Mouse (Mus musculus): ENCODE measurements around the gene Unc13b. TPM values are rescaled to one million over a fixed set of nuclear protein-coding genes. Genes with fewer than 3 reads are reported as not detected.

The Unc13b gene
- polyA plus RNA-seq, 1 experiment from 2014 or later: 3.0 TPM

DNA sequence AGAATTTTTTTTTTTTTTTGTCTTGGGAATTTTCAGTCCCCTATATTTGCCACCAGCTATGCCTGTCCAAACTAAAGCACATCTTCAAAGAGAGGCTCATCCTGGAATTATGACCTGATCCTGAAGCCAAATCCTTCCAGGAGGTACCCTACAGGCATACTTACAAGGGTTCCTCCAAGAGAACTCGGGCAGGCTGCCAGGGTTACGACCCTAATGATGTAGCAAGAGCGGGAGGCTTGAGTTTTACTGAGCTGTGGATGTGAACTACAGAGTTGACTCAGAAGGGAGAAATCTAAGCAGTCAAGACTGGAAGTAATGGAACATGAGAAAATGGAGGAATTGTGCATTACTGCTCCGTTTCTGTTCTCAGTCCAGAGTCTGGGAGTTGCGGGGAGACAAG, 201.3 kb downstream of the Unc13b start:
- Histone ChIP-seq H3K9ac (replicated peaks; ENCODE audit: low read depth) (no peak overlapping the region), H3K9me3 (ENCODE audit: low read length) (no peaks in the 10 kb centered on the region), H3K4me3 (ENCODE audit: low read depth, low read length) (no peak overlapping the region), H3K27me3 (replicated peaks; ENCODE audit: insufficient read depth, low read length) (no peaks in the 10 kb centered on the region), H3K27ac (ENCODE audit: low read length) (no peak overlapping the region), H3K4me1 (ENCODE audit: insufficient read depth, low read depth, low read length) (no peaks in the 10 kb centered on the region), H3K36me3 (ENCODE audit: insufficient read depth, low read length) (no peaks in the 10 kb centered on the region), H3K4me2 (replicated peaks; ENCODE audit: low read depth, low read length) (no peak overlapping the region)
- no peak for ATAC-seq
- WGBS: 42% methylated on average over 5 of the region's 5 CpGs
- TF ChIP-seq CTCF (IDR thresholded peaks at IDR 0.05) (no peak), EP300 (IDR thresholded peaks at IDR 0.05) (no peak)
- DNase-seq (ENCODE audit: low spot score): no peak

DNA sequence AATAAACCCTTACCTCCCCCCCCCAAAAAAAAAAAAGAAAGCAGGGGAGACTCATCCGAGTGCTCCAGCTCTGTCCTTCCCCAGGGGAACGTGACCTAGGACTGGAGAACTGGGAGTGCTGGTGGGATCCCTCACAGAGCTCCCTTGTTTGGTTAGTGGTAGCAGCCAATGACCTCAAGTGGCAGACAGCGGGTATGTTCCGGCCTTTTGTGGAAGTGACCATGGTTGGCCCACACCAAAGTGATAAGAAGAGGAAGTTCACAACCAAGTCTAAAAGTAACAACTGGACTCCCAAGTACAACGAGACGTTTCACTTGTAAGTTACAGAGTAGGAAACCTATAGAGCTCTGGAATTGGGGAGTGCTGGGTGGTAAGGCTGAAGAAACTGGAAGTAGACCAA, 204.1 kb downstream of the Unc13b start:
- ATAC-seq (no peak), DNase-seq (ENCODE audit: low spot score) (peak; percentile 18)
- Histone ChIP-seq H3K27me3 (replicated peaks; ENCODE audit: insufficient read depth, low read length) (no peaks in the 10 kb centered on the region), H3K27ac (ENCODE audit: low read length) (no peak overlapping the region), H3K9ac (replicated peaks; ENCODE audit: low read depth) (no peak overlapping the region), H3K4me2 (replicated peaks; ENCODE audit: low read depth, low read length) (no peak overlapping the region), H3K4me3 (ENCODE audit: low read depth, low read length) (no peak overlapping the region), H3K4me1 (ENCODE audit: insufficient read depth, low read depth, low read length) (no peaks in the 10 kb centered on the region), H3K36me3 (ENCODE audit: insufficient read depth, low read length) (no peaks in the 10 kb centered on the region), H3K9me3 (ENCODE audit: low read length) (no peaks in the 10 kb centered on the region)
- WGBS: 76% methylated on average over 6 of the region's 6 CpGs
- TF ChIP-seq CTCF (IDR thresholded peaks at IDR 0.05): no peak
- no peak for TF ChIP-seq EP300 (IDR thresholded peaks at IDR 0.05)

DNA sequence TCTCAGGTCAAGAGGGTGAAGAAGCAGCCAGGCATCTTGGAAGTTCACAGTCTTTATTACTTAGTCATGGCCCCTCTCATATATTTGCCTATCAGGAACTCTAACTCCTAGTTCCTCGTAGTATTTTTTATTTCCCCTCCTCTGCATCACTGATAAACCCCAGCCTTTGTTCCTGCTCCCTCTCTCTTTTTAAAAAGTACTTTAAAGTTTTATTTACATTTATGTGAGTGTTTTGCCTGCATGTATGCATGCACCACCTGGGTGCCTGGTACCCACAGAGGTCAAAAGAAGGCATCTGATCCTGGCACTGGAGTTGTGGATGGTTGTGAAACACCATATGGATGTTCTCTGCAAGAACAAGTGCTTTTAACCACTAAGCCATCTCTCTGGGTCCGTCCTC, 207.4 kb downstream of the Unc13b start:
- no peak overlapping the region for H3K27ac ChIP-seq (ENCODE audit: low read length)
- no peaks in the 10 kb centered on the region for H3K27me3 ChIP-seq (replicated peaks; ENCODE audit: insufficient read depth, low read length)
- no peaks in the 10 kb centered on the region for H3K9me3 ChIP-seq (ENCODE audit: low read length)
- DNase-seq (ENCODE audit: low spot score) (no peak), ATAC-seq (no peak)
- WGBS: 40% methylated on average over 2 of the region's 2 CpGs
- no peak overlapping the region for H3K9ac ChIP-seq (replicated peaks; ENCODE audit: low read depth)
- H3K36me3 ChIP-seq (ENCODE audit: insufficient read depth, low read length): no peaks in the 10 kb centered on the region
- no peak for TF ChIP-seq EP300 (IDR thresholded peaks at IDR 0.05)
- no peak for TF ChIP-seq CTCF (IDR thresholded peaks at IDR 0.05)
- H3K4me2 ChIP-seq (replicated peaks; ENCODE audit: low read depth, low read length): no peak overlapping the region
- no peaks in the 10 kb centered on the region for H3K4me1 ChIP-seq (ENCODE audit: insufficient read depth, low read depth, low read length)
- no peak overlapping the region for H3K4me3 ChIP-seq (ENCODE audit: low read depth, low read length)

DNA sequence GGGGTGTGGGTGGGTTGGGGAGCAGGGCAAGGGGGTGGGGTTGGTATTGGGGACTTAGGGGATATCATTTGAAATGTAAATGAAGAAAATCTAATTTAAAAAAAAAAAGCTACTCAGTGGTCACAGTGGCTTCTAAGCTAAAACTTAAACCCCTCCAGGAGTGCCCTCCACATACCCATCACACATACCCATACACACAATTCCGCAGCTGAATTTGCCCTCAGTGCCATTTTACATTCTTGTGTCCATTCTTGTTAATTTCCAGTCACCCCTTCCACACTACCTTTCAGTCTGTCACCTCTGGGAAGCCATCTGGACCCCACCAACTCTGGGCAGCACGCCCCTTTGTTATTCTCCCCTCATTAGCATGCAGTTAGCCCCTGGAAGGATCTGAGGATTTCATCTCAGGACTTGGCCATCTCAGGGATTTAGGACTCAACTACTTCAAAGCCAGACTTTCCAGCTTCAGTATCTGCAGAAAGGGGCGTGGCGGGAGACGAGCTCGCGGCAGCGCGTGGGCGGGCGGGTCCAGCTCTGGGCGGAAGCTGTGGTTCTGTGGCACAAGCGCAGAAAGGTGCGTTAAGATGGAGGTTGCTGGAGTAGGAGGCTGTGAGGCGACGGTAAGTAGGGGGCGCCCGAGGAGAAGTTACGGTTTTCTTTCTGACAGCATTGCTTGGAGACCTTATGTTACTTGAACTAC, 208.0 kb downstream of the Unc13b start, which contains the start of gene Atp8b5:
TSS of gene Atp8b5 (plus strand) at position 537 of the 700 bp plus-strand sequence.
- no peaks in the 10 kb centered on the region for H3K27me3 ChIP-seq (replicated peaks; ENCODE audit: insufficient read depth, low read length)
- ATAC-seq: peak; percentile 86
- no peaks in the 10 kb centered on the region for H3K4me1 ChIP-seq (ENCODE audit: insufficient read depth, low read depth, low read length)
- no peak within 1 kb of the TSS for H3K9ac ChIP-seq (replicated peaks; ENCODE audit: low read depth)
- H3K27ac ChIP-seq (ENCODE audit: low read length): no peak within 1 kb of the TSS
- no peaks in the 10 kb centered on the region for H3K36me3 ChIP-seq (ENCODE audit: insufficient read depth, low read length)
- H3K4me3 ChIP-seq (ENCODE audit: low read depth, low read length): 0 out of 2 replicates have a peak within 1 kb of the TSS, but pooled peaks have one; percentile 6
- TF ChIP-seq EP300 (IDR thresholded peaks at IDR 0.05): no peak
- peak; percentile 78 for TF ChIP-seq CTCF (IDR thresholded peaks at IDR 0.05)
- H3K9me3 ChIP-seq (ENCODE audit: low read length): no peaks in the 10 kb centered on the region
- DNase-seq (ENCODE audit: low spot score): peak; percentile 87
- H3K4me2 ChIP-seq (replicated peaks; ENCODE audit: low read depth, low read length): peak within 1 kb of the TSS; percentile 52
- WGBS: 2% methylated on average over 19 of the region's 19 CpGs

DNA sequence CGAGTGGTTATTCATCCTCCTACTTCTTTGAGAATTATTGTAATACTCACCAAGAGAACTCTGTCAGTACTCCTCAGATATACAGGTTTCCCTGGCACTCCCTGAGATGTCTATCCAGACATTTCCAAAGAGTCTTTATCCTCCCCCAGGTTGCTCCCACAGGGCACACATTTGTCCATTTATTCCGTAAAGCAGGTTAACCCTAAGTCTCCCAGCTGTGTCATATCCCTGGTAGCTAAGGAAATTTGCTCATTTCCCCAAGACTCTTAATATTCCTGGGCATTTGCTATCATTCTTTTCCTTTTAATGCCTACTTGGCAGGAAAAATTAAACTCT, 208.5 kb downstream of the Unc13b start:
- ATAC-seq: no peak
- H3K27ac ChIP-seq (ENCODE audit: low read length): no peak overlapping the region
- no peaks in the 10 kb centered on the region for H3K36me3 ChIP-seq (ENCODE audit: insufficient read depth, low read length)
- peak overlapping the region; percentile 52 for H3K4me2 ChIP-seq (replicated peaks; ENCODE audit: low read depth, low read length)
- H3K9me3 ChIP-seq (ENCODE audit: low read length): no peaks in the 10 kb centered on the region
- H3K4me3 ChIP-seq (ENCODE audit: low read depth, low read length): no peak overlapping the region
- H3K9ac ChIP-seq (replicated peaks; ENCODE audit: low read depth): no peak overlapping the region
- H3K4me1 ChIP-seq (ENCODE audit: insufficient read depth, low read depth, low read length): no peaks in the 10 kb centered on the region
- DNase-seq (ENCODE audit: low spot score): no peak
- H3K27me3 ChIP-seq (replicated peaks; ENCODE audit: insufficient read depth, low read length): no peaks in the 10 kb centered on the region
- WGBS: 10% methylated on average over 2 of the region's 2 CpGs
- TF ChIP-seq EP300 (IDR thresholded peaks at IDR 0.05): no peak
- no peak for TF ChIP-seq CTCF (IDR thresholded peaks at IDR 0.05)

DNA sequence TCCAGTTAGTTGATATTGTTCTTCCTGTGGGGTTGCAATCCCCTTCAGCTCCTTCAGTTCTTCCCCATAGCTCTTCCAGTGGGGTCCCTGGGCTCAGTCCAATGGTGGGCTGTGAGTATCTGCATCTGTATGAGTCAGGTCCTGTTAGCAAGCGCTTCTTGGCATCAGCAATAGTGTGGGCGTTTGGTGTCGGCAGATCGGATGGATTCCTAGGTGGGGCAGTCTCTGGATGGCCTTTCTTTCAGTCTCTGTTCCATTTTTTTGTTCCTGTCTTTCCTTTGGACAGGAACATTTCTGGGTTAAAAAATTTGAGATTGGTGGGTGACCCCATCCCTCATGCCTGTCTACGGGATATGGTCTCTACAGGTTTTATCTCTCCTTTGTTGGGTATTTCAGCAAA, 226.7 kb downstream of the Unc13b start:
- DNase-seq (ENCODE audit: low spot score): no peak
- Histone ChIP-seq H3K9me3 (ENCODE audit: low read length) (no peaks in the 10 kb centered on the region), H3K27ac (ENCODE audit: low read length) (no peak overlapping the region), H3K9ac (replicated peaks; ENCODE audit: low read depth) (no peak overlapping the region), H3K27me3 (replicated peaks; ENCODE audit: insufficient read depth, low read length) (no peaks in the 10 kb centered on the region), H3K4me3 (ENCODE audit: low read depth, low read length) (no peak overlapping the region), H3K4me2 (replicated peaks; ENCODE audit: low read depth, low read length) (no peak overlapping the region), H3K36me3 (ENCODE audit: insufficient read depth, low read length) (no peaks in the 10 kb centered on the region), H3K4me1 (ENCODE audit: insufficient read depth, low read depth, low read length) (no peaks in the 10 kb centered on the region)
- ATAC-seq: no peak
- 81% methylated on average over 5 of the region's 5 CpGs for WGBS
- TF ChIP-seq EP300 (IDR thresholded peaks at IDR 0.05): no peak
- TF ChIP-seq CTCF (IDR thresholded peaks at IDR 0.05): no peak

Measured in lung, postnatal 0 days (tissue).